Mouse (Mus musculus) megakaryocyte, embryonic 14.5 days (primary cell): ENCODE data around the gene Herc3.

Experiments
- FLI1 ChIP-seq: IDR thresholded peaks from 2 replicates; pipeline ENCODE4 v1.6.1; 2012; ENCODE audit warnings: low read length, inconsistent platforms, mixed read lengths
- GATA1 ChIP-seq: IDR thresholded peaks from 3 replicates; pipeline ENCODE4 v1.6.1; 2012; ENCODE audit warnings: mixed read lengths, low read length, inconsistent platforms, borderline replicate concordance

DNA sequence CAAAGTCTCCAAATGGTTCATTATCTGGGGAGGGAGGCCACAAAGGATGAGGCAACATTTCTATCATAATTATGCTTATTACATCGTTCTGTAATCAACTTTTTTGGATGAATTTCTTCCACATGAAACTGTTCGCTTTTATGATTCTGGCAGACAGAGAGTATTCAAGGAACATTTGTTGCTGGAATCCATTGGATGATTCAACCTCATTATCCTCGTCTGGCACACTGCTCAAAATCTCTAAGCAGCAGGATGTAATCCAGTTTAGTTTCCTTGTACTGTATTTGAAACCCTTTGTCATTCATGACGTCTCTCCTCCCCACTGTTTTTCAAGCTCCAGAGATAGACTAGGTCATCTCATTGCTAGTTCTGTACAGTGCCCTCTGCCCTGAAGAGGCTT is 115.6 kb downstream of the Herc3 start:
- no peak for TF ChIP-seq GATA1
- TF ChIP-seq FLI1 = no peak
